Mouse (Mus musculus) ES-Bruce4 (cell line): ENCODE results near the gene Sla2. TPM values are rescaled to one million over a fixed set of nuclear protein-coding genes. Genes with fewer than 3 reads are reported as not detected.
"Not testable (repeated sequence)": the region's sequence is repeated elsewhere in the genome, so short reads cannot be mapped to it uniquely, and the experiment has no call there.

Experiments
- H3K27ac ChIP-seq: 2 replicates; pipeline ENCODE4 v1.5.1; 2012; ENCODE audit warnings: low read length, inconsistent platforms; ENCODE audit not compliant: insufficient read depth
- H3K27me3 ChIP-seq: 2 replicates; pipeline ENCODE4 v1.6.1; 2012; ENCODE audit warnings: mild to moderate bottlenecking, low read length, inconsistent platforms; ENCODE audit not compliant: control insufficient read depth, poor library complexity, insufficient read depth, severe bottlenecking
- H3K36me3 ChIP-seq: 2 replicates; pipeline ENCODE4 v1.6.1; 2012; ENCODE audit warnings: inconsistent platforms, mild to moderate bottlenecking, low read length, moderate library complexity; ENCODE audit not compliant: control insufficient read depth, poor library complexity, insufficient read depth, severe bottlenecking
- H3K4me1 ChIP-seq: one replicate; pipeline ENCODE4 v1.8.1; 2011; ENCODE audit warnings: low read length; ENCODE audit not compliant: control insufficient read depth, insufficient read depth
- H3K4me3 ChIP-seq: 2 replicates; pipeline ENCODE4 v1.5.1; 2011; ENCODE audit warnings: low read depth, mild to moderate bottlenecking, low read length
- H3K9ac ChIP-seq: 2 replicates; pipeline ENCODE4 v1.6.1; 2012; ENCODE audit warnings: low read depth, mild to moderate bottlenecking, inconsistent platforms; ENCODE audit not compliant: poor library complexity, severe bottlenecking
- H3K9me3 ChIP-seq: replicated peaks from 2 replicates; pipeline ENCODE4 v1.6.1; 2012; ENCODE audit warnings: mild to moderate bottlenecking, low read length, inconsistent platforms; ENCODE audit not compliant: control insufficient read depth, poor library complexity, insufficient read depth, severe bottlenecking
- CTCF ChIP-seq: IDR thresholded peaks from one replicate; pipeline ENCODE4 v1.8.1; 2011; ENCODE audit warnings: low read depth, low read length
- EP300 ChIP-seq: IDR thresholded peaks from 2 replicates; pipeline ENCODE4 v1.6.1; 2011; ENCODE audit warnings: low read depth, low read length; ENCODE audit not compliant: insufficient read depth
- POLR2A ChIP-seq: IDR thresholded peaks from one replicate; pipeline ENCODE4 v1.8.1; 2011; ENCODE audit warnings: low read length; ENCODE audit not compliant: insufficient read depth
- polyA plus RNA-seq: library from polyadenylated mRNA; stranded (reverse); fragments of >200 nt; gene quantifications from 2 replicates; pipeline ENCODE4 v1.2.4, GENCODE M21; 2011; ENCODE audit warnings: low read depth; ENCODE audit not compliant: missing spikeins, insufficient read depth, insufficient read length

Sla2 gene
- polyA plus RNA-seq, 1 experiment, result not detected

DNA sequence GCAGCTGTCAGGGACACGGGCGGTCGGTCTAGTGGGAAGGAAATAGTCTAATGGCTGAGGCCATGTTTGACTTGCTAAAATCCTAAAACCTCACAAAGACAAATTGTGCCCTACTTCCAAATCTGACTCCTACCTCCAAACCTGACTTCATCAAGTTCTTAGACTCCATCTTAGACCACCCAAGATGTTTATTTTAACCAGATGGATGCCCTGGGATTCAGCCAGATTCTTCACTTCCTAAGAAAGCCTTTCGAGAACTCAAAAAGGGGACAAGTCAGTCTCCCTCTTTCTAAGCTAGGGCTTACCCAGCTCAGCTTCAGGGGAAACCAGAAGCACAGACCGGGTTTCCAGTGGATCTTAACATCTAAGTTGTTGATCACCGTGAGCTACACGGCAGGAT, 28.3 kb downstream of the Sla2 start:
- no peak overlapping the region for H3K27ac ChIP-seq
- no peak overlapping the region for H3K4me3 ChIP-seq
- 0 out of 2 replicates have a peak, but pooled peaks cover 3% of the 10 kb centered on the region for H3K36me3 ChIP-seq
- H3K9ac ChIP-seq, result no peak overlapping the region
- no peaks in the 10 kb centered on the region for H3K9me3 ChIP-seq
- TF ChIP-seq CTCF (no peak), POLR2A (no peak), EP300 (no peak)
- no peaks in the 10 kb centered on the region for H3K27me3 ChIP-seq
- no peaks in the 10 kb centered on the region for H3K4me1 ChIP-seq

DNA sequence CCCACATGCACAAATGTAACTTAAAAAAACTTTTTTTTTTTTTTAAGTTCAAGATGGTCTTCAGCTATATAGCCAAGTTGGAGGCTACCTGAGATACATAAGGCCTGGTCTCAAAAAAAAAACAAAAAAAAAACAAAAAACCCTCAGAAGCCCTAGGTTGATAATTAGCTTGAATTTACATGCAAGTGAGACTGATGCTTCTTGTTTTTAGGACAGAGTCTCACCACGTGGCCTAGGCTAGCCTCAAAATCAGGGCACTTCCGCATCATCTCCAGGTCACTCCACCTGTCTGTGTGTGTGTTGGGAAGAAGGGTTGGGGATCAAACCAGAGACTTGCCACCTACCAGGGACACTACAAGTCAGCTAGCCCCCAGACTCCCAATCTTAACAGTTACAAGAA, 29.2 kb downstream of the Sla2 start, which contains the start of gene 4930518I15Rik:
Gene 4930518I15Rik, minus strand, starts transcription at position 112 of the 400 bp plus-strand sequence.
- no peaks in the 10 kb centered on the region for H3K4me1 ChIP-seq
- no peaks in the 10 kb centered on the region for H3K9me3 ChIP-seq
- TF ChIP-seq EP300 (no peak), CTCF (no peak), POLR2A (no peak)
- 0 out of 2 replicates have a peak, but pooled peaks cover 3% of the 10 kb centered on the region for H3K36me3 ChIP-seq
- H3K27me3 ChIP-seq, result no peaks in the 10 kb centered on the region
- H3K27ac ChIP-seq, result no peak within 1 kb of the TSS
- no peak within 1 kb of the TSS for H3K4me3 ChIP-seq
- H3K9ac ChIP-seq, result no peak within 1 kb of the TSS

DNA sequence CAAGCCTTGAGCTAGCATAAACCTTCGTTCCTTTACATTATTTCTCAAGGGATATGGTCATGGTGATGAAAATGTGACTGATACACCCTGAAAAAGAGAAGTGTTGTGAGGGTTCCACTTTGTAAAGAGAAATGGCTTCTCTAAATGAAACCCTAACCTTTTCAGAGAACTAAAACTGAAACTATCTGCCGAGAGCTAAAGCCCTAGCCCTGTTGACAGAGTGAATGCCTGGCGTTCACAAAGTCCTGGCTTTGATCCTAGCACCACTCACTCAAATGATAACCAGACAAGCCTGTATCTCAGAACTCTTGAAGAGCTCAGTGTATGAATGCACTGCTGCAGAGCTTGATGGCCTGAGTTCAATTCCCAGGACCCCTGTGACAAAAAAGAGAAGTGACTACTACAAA, 29.6 kb downstream of the Sla2 start:
- Histone ChIP-seq H3K4me3 (no peak overlapping the region), H3K9me3 (no peaks in the 10 kb centered on the region), H3K36me3 (0 out of 2 replicates have a peak, but pooled peaks cover 3% of the 10 kb centered on the region), H3K9ac (no peak overlapping the region), H3K27ac (no peak overlapping the region), H3K27me3 (no peaks in the 10 kb centered on the region), H3K4me1 (no peaks in the 10 kb centered on the region)
- TF ChIP-seq CTCF (no peak), POLR2A (no peak), EP300 (no peak)

DNA sequence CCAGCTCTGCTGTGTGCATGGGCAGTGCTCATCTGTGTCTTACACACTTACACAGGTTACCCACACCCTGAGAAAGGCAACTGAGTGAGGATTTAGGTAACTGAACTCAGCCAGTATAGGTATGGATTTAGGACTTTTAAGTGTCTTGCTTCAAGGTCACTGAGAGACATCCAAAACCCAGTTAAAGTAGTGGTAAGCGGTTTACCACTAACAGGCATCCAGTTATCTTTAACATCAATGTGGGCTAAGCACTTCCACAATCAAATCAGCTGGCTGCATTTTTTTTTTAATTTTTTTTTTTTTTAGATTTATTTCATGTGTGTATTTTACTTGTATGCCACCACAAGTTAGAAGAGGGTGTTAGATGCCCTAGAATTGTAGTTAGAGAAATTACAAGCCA, 30.7 kb downstream of the Sla2 start:
- Histone ChIP-seq H3K4me1 (no peaks in the 10 kb centered on the region), H3K9ac (no peak overlapping the region), H3K4me3 (no peak overlapping the region), H3K27ac (no peak overlapping the region), H3K36me3 (peaks cover 8% of the 10 kb centered on the region), H3K9me3 (no peaks in the 10 kb centered on the region), H3K27me3 (no peaks in the 10 kb centered on the region)
- TF ChIP-seq EP300, result no peak
- no peak for TF ChIP-seq POLR2A
- TF ChIP-seq CTCF, result no peak

DNA sequence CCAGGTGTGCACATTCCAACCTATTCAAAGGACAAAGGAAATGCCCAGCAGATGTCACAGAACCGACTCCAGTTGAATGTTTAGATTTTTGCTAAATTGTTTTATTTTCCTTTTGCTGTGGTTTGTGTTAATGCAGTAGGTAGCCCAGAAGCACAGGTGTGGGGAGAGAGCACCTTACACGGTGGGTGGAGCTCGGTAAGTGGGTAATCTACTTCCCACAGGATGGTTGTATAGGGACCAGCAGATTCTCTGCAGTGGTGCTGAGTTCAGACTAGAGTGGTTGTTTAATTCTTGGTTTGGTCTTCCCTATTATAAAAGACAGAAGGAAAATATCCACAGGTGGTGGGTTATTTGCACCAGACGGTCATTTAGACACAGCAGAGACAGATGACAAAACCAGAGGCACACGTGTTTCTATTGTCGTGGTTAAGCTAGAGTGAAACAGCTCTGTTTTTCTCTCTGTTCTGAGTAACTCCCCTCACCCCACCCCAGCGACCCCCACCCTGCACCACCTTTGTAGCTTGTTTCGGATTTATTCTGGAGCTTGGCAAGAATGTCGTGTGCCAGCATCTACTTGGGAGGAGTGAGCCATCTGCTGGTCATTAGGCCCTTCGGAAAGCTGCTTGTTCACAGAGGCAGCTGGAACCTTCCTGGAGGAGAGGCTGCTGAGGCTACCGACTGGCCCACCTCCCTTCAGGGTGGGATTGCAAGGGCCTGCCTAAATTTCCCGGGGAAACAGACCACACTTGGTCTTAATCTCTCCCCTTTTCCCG, 32.8 kb downstream of the Sla2 start:
- not testable (repeated sequence) for H3K4me1 ChIP-seq, H3K4me3 ChIP-seq, H3K27me3 ChIP-seq, H3K9me3 ChIP-seq, H3K27ac ChIP-seq, H3K9ac ChIP-seq
- H3K36me3 ChIP-seq, result peaks cover 23% of the 10 kb centered on the region
- peak; percentile 53 for TF ChIP-seq CTCF

DNA sequence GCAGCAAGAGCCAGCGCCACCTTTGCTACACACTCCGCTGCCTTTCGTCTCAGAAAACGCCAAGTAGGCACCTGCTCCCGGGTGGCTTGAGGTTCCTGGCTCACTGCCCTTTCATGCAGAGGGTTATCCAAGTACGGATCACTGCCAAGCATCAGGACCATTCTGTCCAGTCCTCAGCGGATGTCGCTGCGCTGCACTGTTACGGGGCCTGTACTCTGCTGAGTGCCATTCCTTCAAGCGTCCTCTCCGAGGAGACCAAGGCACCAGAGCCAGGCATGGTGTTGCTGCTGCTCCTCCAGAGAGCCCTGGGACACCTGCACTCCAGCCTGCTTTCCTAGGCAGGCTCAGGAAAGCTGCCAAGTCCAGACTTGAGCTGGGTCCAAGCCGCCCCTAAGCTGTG, 33.4 kb downstream of the Sla2 start:
- H3K9me3 ChIP-seq, H3K4me3 ChIP-seq, H3K9ac ChIP-seq, H3K27me3 ChIP-seq, H3K4me1 ChIP-seq, H3K27ac ChIP-seq: not testable (repeated sequence)
- peaks cover 23% of the 10 kb centered on the region for H3K36me3 ChIP-seq
